Mouse (Mus musculus) ovary, postnatal 14 days (tissue): ENCODE measurements around the gene Atrip.

Experiments
- DNase-seq: peaks from one replicate; pipeline ENCODE4 v3.0.0; 2022; ENCODE audit warnings: low spot score

The Atrip gene

DNA sequence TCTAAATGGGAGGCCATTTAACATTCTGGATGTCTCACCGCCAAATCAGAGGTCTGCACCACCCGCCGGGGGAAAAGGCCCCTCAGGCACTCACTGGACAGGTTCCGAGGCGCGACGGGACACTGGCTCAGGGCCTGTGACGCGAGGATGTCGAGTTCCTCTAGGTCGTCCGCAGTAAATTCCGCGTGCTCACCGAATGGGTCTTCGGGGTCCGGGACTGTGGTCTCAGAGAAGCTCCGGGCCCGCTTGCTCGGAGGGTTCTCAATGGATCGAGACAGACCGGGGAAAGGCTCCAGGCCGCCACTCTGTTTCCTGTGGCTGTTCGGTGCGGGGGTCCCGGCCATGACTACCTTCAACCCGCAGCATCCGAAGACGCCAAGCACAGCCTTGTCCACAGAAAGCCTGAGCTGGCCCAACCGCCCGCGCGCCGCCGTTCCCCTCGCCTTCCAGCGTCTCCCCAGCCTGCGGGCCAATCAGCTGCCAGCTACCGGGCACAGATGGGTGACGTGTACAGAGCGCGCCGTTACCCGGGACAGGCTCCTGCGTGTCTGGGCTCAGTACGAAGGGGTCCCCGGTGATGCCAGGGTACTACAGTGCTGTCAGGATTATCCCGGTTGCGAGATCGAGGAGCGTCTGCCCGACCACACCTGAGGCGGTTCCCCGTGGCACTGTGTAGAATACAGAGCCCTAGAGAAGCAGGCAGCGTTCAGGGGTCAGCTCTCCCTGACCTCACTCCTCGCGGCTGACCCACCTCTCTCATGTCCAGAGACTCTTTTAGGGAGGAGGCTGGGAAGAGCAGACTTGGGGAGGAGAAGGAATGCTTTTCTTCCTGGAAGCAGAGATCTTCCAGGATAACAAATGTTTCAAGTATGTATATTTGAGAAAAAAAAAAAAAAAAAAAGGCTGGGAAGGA is at the start of gene Atrip:
Gene Atrip, minus strand, starts transcription at position 464 of the 913 bp plus-strand sequence.
- DNase-seq: peak; percentile 90

DNA sequence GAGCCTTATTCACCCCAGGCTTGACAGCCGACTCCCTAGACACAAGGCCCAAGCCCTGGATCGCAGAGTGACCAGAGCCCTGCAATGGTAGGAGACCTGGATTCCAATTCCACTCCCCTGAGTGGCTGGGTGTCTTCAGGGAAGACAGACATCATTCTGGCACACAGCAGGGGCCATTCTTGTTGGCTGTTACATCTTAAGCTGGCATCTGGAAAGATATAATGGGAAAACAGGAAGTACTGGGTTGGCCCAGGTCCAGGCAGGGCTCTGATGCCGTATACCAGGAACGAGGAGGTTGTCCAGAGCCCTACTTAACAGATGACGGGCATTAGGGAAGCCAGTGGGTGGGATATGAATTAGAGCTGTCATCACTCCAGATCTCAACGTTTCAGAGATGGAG is 49.3 kb upstream of the Atrip start:
- no peak for DNase-seq

GRCm38 (mm10) chr9:109122553-109123085 is 48.7 kb upstream of the Atrip start:
- DNase-seq: no peak

DNA sequence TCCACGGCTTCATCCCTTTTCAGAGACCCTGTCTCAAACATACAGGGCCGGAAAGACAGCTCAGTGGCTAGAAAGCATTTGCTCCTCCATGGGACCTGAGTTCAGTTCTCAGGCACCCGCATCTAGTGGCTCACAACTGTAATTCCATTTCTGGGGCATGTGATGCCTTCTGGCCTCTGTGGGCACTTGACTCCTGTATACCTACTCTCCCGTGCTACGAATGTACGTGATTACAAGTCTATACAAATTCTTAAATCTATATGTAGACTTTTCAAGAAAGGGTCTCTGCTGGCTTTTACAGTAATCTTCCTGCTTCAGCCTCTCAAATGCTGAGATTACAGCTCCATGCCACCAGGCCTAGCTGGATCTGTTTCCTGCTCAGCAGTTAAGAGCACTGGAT is 47.0 kb upstream of the Atrip start:
- DNase-seq: no peak

- no peak for DNase-seq
Measured at GRCm38 (mm10) chr9:109119571-109119970, 45.6 kb upstream of the Atrip start.

- DNase-seq: no peak
Measured at GRCm38 (mm10) chr9:109118106-109118505, 44.2 kb upstream of the Atrip start.

DNA sequence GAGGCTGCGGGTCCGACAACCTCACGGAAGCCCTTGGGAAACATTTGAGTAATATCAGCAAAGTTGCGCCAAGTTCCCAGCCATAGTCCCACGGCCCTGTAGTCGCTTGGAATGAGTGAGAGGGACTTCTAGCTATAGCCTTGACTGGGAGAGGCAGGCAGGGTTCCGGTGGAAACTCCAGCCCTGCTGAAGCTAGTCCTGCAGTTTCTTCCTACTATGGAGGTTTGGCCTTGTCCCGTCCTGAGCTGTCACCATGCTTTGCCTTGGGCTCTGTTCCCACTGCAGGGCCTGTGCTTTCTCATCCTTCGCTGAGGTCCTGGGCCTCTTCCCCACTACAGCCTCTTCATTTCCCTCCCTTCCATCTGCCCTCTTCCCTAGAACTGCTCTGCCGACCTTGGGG is 42.3 kb upstream of the Atrip start:
- DNase-seq: no peak

DNA sequence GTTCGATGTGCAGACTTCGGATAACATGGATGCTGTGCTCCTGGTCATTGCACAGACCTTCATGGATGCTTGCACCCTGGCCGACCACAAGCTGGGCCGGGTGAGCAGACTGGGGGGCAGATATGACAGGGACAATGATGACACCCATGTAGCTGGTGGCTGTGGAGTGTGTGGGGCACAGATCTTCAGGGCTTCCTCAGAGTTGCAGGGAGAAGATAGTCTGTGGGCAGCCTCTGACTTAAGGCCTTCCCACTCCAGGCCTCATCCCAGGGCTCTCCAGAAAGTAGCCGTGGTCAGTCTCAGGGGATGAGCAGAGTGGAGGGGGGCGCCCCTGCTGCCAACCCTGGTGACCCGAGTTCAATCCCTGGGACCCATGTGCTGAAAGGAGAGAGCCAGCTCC is 40.9 kb upstream of the Atrip start:
- no peak for DNase-seq

- DNase-seq: no peak
Measured at GRCm38 (mm10) chr9:109114276-109114675, 40.4 kb upstream of the Atrip start.

DNA sequence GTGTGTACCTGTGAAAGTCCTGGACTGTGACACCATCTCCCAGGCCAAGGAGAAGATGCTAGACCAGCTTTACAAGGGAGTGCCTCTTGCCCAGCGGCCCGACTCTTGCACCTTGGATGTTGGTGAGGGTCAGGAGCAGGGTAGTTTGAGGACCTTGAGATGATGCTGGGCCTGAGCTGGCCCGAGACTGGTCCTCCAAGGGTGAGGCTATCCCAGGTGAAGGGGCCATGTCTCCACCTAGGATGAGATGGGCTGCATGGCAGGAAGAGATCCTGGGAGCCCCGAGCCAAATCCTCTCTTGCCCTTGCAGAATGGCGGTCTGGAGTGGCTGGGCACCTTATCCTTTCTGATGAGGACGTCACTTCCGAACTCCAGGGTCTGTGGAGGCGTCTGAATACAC is 39.4 kb upstream of the Atrip start:
- DNase-seq: no peak

DNA sequence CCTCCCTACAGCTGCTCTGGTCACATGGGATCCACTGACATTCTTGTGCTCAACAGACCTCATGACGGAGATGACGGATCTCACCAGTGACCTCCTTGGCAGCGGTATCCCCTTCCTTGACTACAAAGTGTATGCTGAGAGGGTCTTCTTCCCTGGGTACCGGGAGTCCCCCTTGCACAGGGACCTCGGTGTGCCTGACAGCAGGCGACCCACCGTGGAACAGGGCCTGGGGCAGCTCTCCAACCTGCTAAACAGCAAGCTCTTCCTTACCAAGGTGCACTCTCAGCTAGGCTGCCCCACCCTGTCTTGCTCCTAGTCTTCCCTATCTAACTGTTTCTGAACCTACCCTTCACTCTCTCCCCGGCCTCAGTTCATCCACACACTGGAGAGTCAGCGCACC is 37.7 kb upstream of the Atrip start:
- no peak for DNase-seq

DNA sequence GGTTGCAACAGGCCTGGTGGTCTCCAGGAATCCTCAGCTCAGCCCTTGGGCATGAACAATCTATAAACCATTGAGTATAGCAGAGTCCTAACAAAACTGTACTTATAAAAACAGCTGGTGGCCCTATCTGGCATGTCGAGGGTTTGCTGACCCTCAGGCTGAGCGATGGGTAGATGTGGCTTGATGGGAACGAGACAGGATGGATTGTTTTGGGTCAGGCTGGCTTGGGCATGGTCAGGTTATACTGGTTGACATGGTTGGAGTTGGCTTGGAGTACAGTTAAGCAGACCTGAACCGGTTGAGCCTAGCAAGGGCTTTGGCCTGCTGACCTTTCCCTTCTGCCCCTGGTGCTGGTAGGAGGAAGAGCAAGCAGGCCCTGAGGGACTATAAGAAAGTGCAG is 37.2 kb upstream of the Atrip start:
- no peak for DNase-seq

DNA sequence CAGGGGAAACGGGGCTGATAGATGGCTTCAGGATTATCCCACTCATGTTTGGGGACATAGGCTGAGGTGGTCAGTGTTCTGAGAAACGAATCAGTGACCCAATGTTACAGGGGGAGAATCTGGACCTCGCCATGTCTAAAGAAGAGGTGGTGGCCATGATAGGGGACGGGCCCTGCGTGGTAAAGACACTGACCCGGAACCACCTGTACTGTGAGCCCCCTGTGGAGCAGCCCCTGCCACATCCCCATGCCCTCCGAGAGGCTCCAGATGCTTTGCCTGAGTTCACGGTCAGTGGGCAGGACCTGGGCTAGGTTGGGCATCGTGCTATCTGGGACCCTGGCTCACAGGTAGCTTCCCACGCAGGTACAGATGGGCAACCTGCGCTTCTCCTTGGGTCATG is 36.3 kb upstream of the Atrip start:
- DNase-seq: no peak

DNA sequence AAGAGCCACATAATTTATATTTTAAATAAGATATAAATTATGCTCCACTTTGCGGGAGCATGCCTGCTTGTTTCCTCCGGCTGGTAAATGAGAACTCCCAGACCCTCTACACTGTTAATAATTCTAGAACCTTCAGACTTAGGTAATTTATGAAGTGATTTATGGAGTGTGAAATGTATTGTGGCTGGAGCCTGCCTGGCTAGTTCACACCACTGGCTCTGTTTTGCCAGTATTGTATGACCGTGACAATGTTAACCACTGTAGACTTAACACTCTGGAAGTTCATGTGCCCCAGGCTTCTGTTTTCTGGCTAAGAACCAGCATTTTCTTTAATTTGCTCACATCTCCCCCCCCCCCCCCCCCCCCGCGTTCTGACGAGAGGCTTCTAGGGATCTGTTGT is 33.4 kb upstream of the Atrip start:
- DNase-seq: no peak

GRCm38 (mm10) chr9:109105648-109106047 is 31.7 kb upstream of the Atrip start:
- no peak for DNase-seq

DNA sequence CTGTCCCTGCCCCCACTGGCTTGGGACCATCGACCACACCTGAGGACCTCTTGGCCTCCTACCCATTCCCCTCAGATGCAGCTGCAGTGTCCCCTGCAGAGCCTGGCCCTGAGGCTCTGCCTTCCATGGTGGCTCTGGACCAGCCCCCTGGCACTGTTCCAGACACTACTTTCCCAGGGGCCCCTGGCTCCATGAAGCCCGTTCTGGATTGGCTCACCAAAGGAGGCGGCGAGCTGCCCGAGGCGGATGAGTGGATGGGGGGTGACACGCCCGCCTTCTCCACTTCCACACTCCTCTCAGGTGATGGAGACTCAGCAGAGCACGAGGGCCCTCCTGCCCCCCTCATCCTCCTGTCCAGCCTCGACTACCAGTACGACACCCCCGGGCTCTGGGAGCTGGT is 31.1 kb upstream of the Atrip start:
- DNase-seq: no peak

GRCm38 (mm10) chr9:109104083-109104482 is 30.2 kb upstream of the Atrip start:
- no peak for DNase-seq

DNA sequence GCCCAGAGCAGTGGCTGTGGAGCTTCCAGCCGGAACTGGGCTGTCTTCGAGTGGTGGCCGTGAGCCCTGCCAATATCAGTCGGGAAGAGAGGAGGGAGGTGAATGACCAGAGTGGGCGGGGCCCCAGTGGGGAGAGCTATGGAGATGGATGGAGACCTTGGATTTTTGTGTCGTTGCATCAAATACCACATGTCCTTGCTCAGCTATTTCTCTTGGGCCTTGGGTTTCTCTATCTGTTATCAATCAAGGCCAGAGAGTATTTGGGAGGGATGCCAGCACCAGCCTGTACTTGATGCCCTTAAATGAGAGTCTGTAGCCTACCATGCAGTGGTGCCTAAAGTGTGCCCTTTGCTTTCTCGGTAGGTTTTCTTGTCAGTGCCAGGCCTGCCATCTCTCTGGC is 29.3 kb upstream of the Atrip start:
- DNase-seq: no peak

DNA sequence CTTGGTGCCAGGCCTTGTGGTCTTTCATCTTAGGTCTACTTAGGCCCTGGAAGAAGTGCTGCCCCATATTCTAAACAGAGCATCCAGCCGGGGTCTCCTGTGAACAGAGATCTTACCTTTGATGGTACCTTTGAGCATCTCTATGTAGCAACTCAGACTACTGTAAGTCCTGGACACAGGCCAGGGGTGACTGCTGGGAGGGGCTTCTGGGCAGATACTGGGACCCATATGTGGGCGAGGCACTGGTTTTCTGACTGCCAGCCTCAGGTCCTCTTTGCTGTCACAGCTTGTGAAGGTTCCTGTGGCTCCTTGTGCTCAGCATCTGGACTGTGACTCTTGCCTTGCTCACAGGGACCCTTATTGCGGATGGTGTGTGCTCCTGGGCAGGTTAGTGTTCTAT is 28.6 kb upstream of the Atrip start:
- no peak for DNase-seq

GRCm38 (mm10) chr9:109101933-109102445 is 28.1 kb upstream of the Atrip start:
- no peak for DNase-seq

DNA sequence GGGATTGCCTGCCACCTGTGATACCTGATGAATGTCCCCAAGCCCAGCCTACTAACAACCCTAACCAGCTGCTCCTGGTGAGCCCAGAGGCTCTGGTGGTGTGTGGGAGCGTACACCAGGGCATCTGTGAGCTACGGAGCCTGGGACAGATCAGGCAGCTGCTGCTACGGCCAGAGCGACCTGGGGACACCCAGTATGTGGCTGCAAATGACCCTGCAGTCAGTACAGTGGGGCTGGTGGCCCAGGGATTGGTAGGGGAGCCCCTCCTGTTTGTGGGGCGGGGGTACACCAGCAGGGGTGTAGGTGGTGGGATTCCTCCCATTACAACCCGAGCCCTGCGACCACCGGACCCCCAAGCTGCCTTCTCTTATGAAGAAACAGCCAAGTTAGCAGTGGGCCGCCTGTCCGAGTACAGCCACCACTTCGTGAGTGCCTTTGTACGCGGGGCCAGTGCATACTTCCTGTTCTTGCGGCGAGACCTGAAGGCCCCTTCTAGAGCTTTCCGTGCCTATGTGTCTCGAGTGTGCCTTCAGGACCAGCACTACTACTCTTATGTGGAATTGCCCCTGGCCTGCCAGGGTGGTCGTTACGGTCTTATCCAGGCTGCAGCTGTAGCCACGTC is 26.5 kb upstream of the Atrip start:
- DNase-seq: no peak

DNA sequence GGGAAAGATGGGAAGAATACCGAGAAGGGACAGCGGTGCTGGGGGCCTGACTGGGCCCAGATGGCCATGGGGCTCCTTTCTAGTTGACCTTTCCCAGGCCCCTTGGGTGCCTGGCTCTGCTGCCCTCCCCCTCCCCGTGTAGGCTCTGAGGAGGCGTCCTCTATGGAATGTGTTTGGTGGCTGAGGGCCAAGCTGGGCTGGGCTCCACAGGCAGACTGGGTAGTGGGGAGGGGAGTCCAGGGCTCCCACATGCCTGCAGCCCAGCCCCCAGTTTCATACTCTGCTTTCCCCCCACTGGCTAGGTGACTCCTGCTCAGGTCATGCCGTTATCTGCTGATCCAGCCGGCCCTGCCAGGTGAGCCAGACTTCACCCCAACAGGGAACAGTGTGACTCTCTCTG is 25.0 kb upstream of the Atrip start:
- DNase-seq: peak; percentile 47

- DNase-seq: no peak
Measured at GRCm38 (mm10) chr9:109098366-109098765, 24.4 kb upstream of the Atrip start.
